Mouse (Mus musculus): ENCODE results near the gene Gm5724.

Gene Gm5724

DNA sequence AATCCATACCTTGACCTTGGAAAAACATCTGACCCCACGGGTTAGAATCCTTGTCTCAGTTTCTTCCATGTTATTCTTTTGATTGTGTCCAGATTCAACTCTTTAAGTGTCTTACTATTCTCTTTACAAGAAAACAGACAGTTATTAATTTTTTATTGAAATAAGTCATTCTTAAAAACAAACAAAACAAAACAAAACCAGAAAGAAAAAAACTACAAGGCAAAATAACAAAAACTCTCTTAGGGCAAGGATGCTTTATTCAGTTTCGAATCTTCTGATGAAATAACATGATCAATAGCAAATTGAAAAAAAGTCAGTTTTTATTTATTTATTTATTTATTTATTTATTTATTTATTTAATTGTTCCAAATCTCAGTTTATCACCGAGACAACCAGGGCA is at the start of gene Gm5724:
Gm5724 (minus strand) TSS at position 101 of the 400 bp plus-strand sequence.
- no peak for DNase-seq (ENCODE audit: inconsistent ontology term)

GRCm38 (mm10) chr6:141797837-141798236 is 24.2 kb upstream of the Gm5724 start:
- DNase-seq (ENCODE audit: inconsistent ontology term), result peak; percentile 19

DNA sequence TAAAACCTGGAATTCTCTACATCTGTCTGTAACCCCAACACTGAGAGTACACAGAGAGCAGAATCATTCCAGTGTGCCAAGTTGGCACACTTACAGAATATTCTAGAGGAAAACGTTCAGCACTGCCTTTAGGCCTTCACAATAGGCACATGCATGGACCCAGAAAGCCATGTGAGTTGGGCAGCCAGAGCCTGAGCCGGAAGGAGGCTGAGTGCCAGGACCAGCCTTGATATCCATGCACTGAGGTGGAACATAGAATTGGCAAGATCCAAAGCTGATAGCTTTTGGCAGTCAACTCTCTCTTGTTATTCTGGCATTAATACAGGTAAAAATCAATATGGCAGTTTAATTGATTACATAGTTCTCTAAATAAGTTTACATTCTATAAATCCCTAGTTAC is 866 bp upstream of the Gm5724 start:
- DNase-seq (ENCODE audit: inconsistent ontology term), result no peak

DNA sequence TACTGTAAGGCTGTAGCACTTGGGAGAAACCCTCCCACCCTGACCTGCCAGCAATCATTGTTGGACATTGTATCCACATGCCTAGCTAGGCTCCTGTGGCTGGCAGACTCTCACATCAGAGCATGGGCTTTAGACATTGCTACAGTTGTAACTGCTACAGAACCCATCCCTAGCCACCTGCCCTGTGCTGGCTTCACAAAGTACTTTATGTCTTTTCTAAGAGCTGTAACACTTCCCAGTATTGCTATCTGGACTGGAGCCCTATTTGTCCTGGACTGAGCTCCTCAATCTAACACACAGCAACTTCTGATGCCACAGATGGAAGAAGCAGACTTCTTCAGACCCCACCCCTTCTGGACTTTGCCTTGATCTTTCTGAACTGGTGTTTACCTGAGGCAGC is 82.4 kb downstream of the Gm5724 start:
- DNase-seq (ENCODE audit: inconsistent ontology term), result no peak

- DNase-seq (ENCODE audit: inconsistent ontology term), result no peak
These were observed 86.6 kb downstream of the Gm5724 start for GRCm38 (mm10) chr6:141687008-141687407.
